Mouse (Mus musculus): ENCODE results near the gene Cdk19.
A peak's percentile ranks its signal among the peaks of the same experiment; 100 is the strongest.
"Not testable (repeated sequence)": the region's sequence is repeated elsewhere in the genome, so short reads cannot be mapped to it uniquely, and the experiment has no call there.

Cdk19 gene

GRCm38 (mm10) chr10:40385397-40385796 lies 46.0 kb downstream of the Cdk19 start:
- no peak for DNase-seq (ENCODE audit: extremely low spot score, low spot score)

GRCm38 (mm10) chr10:40386126-40386525 lies 46.8 kb downstream of the Cdk19 start:
- DNase-seq (ENCODE audit: extremely low spot score, low spot score) = no peak

DNA sequence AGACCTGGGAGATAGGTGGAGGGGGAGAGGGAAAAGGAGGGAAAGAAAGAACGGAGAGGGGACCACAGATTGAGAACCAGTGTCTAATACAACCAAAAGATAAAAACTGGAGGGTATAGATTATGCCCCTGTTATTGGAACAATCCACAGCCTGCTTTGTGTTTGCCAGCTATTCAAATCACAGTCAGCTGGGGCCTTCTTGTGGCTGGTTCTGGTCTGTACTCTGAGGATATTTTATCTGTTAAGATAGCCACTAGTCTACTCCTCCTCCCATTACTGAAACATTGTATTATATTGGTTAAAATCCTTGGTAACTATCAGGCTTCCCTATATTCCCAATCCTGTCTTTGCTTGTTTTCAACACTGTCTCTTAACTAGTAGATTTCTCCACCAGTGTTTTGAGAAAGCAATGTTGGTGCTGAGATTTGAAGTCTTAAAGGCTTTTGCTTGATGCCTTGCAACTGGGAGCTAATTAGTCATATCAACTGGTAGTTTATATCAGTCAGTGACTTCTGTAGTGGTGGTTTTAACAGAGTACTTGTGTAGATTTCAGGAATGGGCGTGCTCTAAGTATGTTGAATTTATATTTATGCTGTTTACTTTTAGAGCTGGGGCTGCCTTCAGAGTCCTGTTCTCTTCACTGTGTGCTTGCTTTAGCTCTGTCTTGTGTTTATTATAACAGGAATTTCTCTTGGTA lies 54.2 kb downstream of the Cdk19 start:
- no peak for DNase-seq (ENCODE audit: extremely low spot score, low spot score)

DNA sequence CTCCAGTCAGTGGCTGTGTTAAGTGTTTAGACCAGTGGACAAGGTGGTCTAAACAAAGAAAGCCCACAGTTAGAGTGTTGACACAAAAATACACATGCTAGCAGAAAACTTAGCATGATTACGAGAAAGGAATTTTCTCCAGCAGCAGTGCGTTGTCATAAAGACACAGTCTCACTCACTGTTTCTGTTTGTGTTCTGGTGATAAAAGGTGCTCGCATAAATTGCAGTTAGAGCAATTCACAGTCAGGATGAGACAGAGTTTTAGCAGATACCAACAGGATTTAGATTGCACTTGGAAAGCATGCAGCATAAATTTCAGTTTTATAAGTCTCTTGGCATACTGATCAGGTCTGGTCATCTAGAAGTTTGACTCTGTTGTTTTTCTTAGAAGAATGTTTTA lies 59.5 kb downstream of the Cdk19 start:
- no peak for DNase-seq (ENCODE audit: extremely low spot score, low spot score)

GRCm38 (mm10) chr10:40399328-40399727 lies 60.0 kb downstream of the Cdk19 start:
- no peak for DNase-seq (ENCODE audit: extremely low spot score, low spot score)

- no peak for DNase-seq (ENCODE audit: extremely low spot score, low spot score)
Measured at GRCm38 (mm10) chr10:40400293-40400692, 60.9 kb downstream of the Cdk19 start.

GRCm38 (mm10) chr10:40406655-40407054 lies 67.3 kb downstream of the Cdk19 start:
- no peak for DNase-seq (ENCODE audit: extremely low spot score, low spot score)

DNA sequence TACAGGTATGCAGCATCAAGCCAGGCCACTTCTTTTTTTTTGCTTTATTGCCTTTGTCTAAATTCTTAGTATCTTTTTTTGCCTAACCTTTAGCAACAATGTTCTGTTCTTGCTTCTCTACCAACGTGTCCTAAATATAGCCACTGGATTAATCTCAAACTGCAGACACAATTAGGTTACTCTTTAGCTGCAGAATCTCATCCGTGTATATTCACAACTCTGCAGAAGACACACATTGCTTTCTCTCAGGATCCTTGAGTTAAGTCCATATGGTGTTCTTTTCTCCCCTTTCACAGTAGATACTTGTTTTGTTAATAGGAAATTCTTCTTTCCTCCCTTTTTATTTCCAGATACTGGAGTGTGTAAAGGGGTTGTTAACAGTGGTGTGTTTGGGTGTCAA lies 70.0 kb downstream of the Cdk19 start:
- no peak for DNase-seq (ENCODE audit: extremely low spot score, low spot score)

- DNase-seq (ENCODE audit: extremely low spot score, low spot score) = no peak
Measured at GRCm38 (mm10) chr10:40411370-40411769, 72.0 kb downstream of the Cdk19 start.

DNA sequence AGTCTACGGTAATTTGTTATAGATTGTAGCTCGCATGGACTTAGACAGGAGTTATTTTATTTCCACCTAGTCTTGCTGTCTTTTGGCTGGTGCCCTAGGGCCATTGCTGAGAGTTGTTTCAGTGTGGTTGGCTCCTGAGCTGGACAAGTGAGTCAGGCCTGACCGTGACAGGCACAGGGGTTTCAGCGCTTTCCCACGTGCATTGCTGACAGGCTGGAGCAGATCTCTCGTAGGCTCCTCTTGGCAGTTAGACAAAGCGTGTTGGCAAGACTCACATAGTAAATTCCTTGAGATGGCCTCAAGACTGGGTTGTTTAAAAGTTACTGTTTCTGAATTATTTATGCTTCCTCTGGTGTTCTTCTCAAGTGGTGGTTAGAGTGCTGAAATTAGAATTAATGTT lies 77.6 kb downstream of the Cdk19 start:
- DNase-seq (ENCODE audit: extremely low spot score, low spot score) = no peak

DNA sequence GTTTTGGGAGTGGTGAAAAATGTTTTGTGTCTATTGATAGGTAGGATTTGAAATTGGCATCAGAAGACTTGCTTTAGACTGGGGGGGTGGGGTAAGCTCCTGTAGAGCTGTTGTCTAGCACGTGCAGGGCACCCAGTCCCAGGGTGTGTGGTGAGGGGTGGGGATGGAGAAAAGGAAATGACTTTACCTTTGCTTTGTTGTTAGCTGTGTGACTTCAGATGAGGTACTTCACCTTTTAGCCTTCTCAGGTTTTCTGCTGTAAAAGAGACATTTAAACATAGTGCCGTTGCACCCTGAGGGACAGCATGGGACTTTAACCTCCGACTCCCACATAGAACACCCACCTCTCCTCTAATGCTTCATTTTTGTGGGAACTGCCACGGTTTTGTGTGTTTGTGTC lies 80.5 kb downstream of the Cdk19 start:
- no peak for DNase-seq (ENCODE audit: extremely low spot score, low spot score)

GRCm38 (mm10) chr10:40420703-40421102 lies 81.3 kb downstream of the Cdk19 start:
- DNase-seq (ENCODE audit: extremely low spot score, low spot score) = no peak

DNA sequence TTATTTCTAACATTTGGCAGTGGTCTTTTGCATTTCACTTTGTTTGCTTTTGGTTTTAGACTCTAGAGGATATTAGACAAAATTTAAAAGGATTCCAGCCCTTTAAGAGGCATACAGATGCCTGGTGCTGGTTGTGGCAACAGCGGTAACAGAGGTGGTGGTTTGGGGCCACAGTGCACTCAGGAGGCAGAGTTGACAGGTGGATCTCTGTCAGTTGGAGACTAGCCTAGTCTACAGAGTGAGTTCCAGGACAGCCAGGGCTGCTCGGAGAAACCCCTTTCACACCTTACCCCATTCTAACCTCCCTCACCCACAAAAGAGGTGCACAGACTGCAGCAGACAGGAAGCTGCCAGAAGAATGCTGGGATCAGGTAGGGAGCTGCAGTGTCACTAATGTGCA lies 82.4 kb downstream of the Cdk19 start:
- no peak for DNase-seq (ENCODE audit: extremely low spot score, low spot score)

GRCm38 (mm10) chr10:40422696-40423095 lies 83.3 kb downstream of the Cdk19 start:
- DNase-seq (ENCODE audit: extremely low spot score, low spot score) = no peak

GRCm38 (mm10) chr10:40424428-40424827 lies 85.1 kb downstream of the Cdk19 start:
- not testable (repeated sequence) for DNase-seq (ENCODE audit: extremely low spot score, low spot score)

DNA sequence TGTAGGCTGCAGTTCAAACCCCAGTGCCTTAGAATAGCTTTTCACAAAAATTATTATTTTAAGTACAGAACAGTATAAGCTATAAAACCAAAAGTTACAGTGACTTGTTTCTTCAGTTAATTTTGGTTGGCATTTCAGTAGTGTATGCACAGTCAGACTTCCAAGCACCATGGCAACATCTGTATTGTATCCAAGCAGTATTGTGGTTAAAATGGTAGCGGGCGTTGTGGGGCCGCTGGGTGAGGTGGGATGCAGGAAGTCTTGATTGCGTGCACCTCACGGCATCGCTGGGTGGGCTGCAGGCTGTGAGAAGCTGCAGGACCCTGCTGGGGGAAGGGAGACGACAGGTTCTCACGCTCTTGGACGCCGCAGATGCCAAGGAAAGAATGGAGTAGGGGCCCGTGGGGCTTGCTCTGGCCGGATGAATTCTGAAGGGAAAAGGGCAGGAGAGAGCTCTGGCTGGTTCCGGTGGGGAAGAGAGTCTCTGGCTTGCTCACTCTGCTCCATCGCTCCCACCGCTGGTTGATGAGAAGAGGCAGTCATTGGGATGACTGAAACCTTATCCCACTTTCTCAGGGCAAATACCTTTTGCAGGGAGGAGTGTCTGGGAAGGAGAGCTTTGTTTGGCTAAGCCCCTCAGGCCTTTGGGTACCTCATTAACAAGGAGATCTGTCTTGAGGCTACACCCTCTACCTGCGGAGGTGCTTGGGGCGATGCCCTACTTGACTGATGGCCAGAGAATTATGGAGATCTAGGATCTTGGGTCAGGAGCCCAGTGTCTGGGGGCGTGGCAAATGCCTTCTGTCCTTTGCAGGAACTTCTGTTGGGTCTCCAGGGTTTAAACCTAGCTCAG lies 86.1 kb downstream of the Cdk19 start:
- DNase-seq (ENCODE audit: extremely low spot score, low spot score) = peak; percentile 15

- DNase-seq (ENCODE audit: extremely low spot score, low spot score) = no peak
Measured at GRCm38 (mm10) chr10:40426096-40426450, 86.7 kb downstream of the Cdk19 start.

GRCm38 (mm10) chr10:40428633-40429032 lies 89.3 kb downstream of the Cdk19 start:
- no peak for DNase-seq (ENCODE audit: extremely low spot score, low spot score)

- DNase-seq (ENCODE audit: extremely low spot score, low spot score) = no peak
Measured at GRCm38 (mm10) chr10:40429081-40429480, 89.7 kb downstream of the Cdk19 start.

DNA sequence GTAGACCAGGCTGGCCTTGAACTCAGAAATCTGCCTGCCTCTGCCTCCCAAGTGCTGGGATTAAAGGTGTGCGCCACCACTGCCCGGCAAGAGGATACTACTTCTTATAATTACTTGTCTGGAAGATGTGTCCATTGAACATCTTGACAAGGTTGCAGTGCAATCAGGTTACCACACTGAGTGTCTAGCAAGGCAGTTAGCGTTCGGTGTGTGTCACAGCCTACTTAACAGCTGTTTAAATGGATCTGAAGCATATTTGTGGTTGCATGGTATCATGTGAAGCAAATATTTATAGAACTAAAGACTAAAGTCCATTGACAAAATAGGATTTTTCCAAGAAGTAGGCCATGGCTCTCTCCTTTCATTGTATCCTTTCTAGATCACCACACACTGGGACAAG lies 90.8 kb downstream of the Cdk19 start:
- DNase-seq (ENCODE audit: extremely low spot score, low spot score) = no peak

- no peak for DNase-seq (ENCODE audit: extremely low spot score, low spot score)
Measured at GRCm38 (mm10) chr10:40431957-40432356, 92.6 kb downstream of the Cdk19 start.

GRCm38 (mm10) chr10:40432375-40432774 lies 93.0 kb downstream of the Cdk19 start:
- DNase-seq (ENCODE audit: extremely low spot score, low spot score) = no peak

- no peak for DNase-seq (ENCODE audit: extremely low spot score, low spot score)
Measured at GRCm38 (mm10) chr10:40435402-40435801, 96.0 kb downstream of the Cdk19 start.
